Mouse (Mus musculus): ENCODE measurements around the gene Grb14. TPM values are rescaled to one million over a fixed set of nuclear protein-coding genes. Genes with fewer than 3 reads are reported as not detected.

Grb14 gene
- total and polyA plus RNA-seq, 3 experiments: not detected

DNA sequence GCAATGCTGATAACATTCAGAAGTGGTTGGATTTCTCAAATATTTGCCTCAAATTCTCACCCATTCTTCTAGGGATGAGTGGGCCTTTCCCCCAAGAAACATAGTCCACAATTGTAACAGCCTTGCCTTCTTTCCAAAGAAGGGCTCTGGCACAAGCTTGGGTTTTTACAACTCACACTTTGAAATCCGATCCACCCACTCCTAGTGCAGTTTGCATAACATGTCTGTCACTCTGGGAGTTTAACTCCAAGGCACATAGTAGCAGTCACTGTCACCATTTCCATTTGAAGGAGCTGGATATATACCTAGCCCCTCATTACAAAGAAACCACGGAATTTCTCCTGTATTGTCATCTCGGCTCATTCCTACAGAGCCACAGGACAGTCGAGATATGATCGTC lies 103.9 kb downstream of the Grb14 start:
- no peaks in the 10 kb centered on the region for H3K9me3 ChIP-seq (replicated peaks; ENCODE audit: insufficient read depth, low read length)
- H3K4me3 ChIP-seq (ENCODE audit: control insufficient read depth in 1 of 2, insufficient read depth in 1 of 2, low read depth in 2 of 2, low read length in 2 of 2): no peak overlapping the region
- no peak for TF ChIP-seq NELFE (IDR thresholded peaks at IDR 0.05; ENCODE audit: low read depth, low read length)
- no peak for TF ChIP-seq TCF12 (IDR thresholded peaks at IDR 0.05; ENCODE audit: low read depth, low read length)
- no peak for TF ChIP-seq RCOR1 (IDR thresholded peaks at IDR 0.05; ENCODE audit: low read depth, low read length)
- no peak for TF ChIP-seq CTCF (IDR thresholded peaks at IDR 0.05 in 2 of 3, conservative IDR thresholded peaks at IDR 0.05 in 1 of 3; ENCODE audit: control insufficient read depth in 1 of 3, insufficient read depth in 1 of 3, low read depth in 2 of 3, low read length in 3 of 3, poor library complexity in 1 of 3, severe bottlenecking in 1 of 3)
- TF ChIP-seq ZC3H11A (IDR thresholded peaks at IDR 0.05; ENCODE audit: low read depth, low read length): no peak
- no peak for TF ChIP-seq NRF1 (IDR thresholded peaks at IDR 0.05; ENCODE audit: insufficient read depth, low read depth, low read length, poor library complexity, severe bottlenecking)
- no peak for TF ChIP-seq E2F4 (IDR thresholded peaks at IDR 0.05; ENCODE audit: borderline replicate concordance, low read depth, low read length)
- no peaks in the 10 kb centered on the region for H3K27me3 ChIP-seq (ENCODE audit: control insufficient read depth in 1 of 2, insufficient read depth in 2 of 2, low read length in 2 of 2)
- H3K9ac ChIP-seq (ENCODE audit: control insufficient read depth, low read depth, low read length, poor library complexity, severe bottlenecking): no peak overlapping the region
- no peak for DNase-seq (ENCODE audit: low read depth, low spot score)
- H3K4me1 ChIP-seq (ENCODE audit: control insufficient read depth in 1 of 2, insufficient read depth in 2 of 2, low read length in 2 of 2): no peaks in the 10 kb centered on the region
- no peak overlapping the region for H3K27ac ChIP-seq (ENCODE audit: control insufficient read depth, low read depth, low read length)
- H3K79me2 ChIP-seq (ENCODE audit: control insufficient read depth, insufficient read depth, low read length, poor library complexity): no peaks in the 10 kb centered on the region
- H3K36me3 ChIP-seq (ENCODE audit: control insufficient read depth in 1 of 2, insufficient read depth in 2 of 2, low read length in 2 of 2): no peaks in the 10 kb centered on the region

DNA sequence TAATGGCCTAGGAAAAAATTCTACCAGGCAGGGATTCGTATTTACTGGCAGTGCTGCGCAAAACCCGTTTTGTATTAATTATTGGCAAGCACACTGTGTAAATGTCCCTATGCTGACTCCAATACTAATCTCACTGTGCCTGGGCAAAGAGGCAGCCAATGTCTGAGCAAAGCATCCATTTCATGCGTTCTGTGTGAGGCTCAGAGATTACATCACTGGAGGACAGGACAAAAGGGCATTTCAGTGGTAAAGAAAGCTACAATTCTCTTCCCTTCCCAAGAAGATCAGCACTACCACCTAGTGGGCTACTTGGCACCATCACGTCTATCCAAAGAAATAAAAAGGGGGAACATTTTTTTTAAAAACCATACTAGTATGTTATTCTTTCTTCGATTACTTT lies 109.3 kb downstream of the Grb14 start:
- Histone ChIP-seq H3K9ac (ENCODE audit: control insufficient read depth, low read depth, low read length, poor library complexity, severe bottlenecking) (no peak overlapping the region), H3K79me2 (ENCODE audit: control insufficient read depth, insufficient read depth, low read length, poor library complexity) (no peaks in the 10 kb centered on the region), H3K36me3 (ENCODE audit: control insufficient read depth in 1 of 2, insufficient read depth in 2 of 2, low read length in 2 of 2) (no peaks in the 10 kb centered on the region), H3K4me3 (ENCODE audit: control insufficient read depth in 1 of 2, insufficient read depth in 1 of 2, low read depth in 2 of 2, low read length in 2 of 2) (no peak overlapping the region), H3K27me3 (ENCODE audit: control insufficient read depth in 1 of 2, insufficient read depth in 2 of 2, low read length in 2 of 2) (no peaks in the 10 kb centered on the region), H3K9me3 (replicated peaks; ENCODE audit: insufficient read depth, low read length) (no peaks in the 10 kb centered on the region), H3K27ac (ENCODE audit: control insufficient read depth, low read depth, low read length) (no peak overlapping the region), H3K4me1 (ENCODE audit: control insufficient read depth in 1 of 2, insufficient read depth in 2 of 2, low read length in 2 of 2) (no peaks in the 10 kb centered on the region)
- TF ChIP-seq CTCF (IDR thresholded peaks at IDR 0.05 in 2 of 3, conservative IDR thresholded peaks at IDR 0.05 in 1 of 3; ENCODE audit: control insufficient read depth in 1 of 3, insufficient read depth in 1 of 3, low read depth in 2 of 3, low read length in 3 of 3, poor library complexity in 1 of 3, severe bottlenecking in 1 of 3) (no peak), MYB (IDR thresholded peaks at IDR 0.05; ENCODE audit: low read depth, low read length) (no peak), KAT2A (conservative IDR thresholded peaks at IDR 0.05; ENCODE audit: low read depth, low read length) (no peak), MXI1 (IDR thresholded peaks at IDR 0.05; ENCODE audit: low read depth, low read length) (no peak), USF2 (IDR thresholded peaks at IDR 0.05; ENCODE audit: borderline replicate concordance in 1 of 2, insufficient read depth in 1 of 2, low read depth in 1 of 2, low read length in 2 of 2) (no peak), CHD2 (IDR thresholded peaks at IDR 0.05; ENCODE audit: low read length) (no peak), ELF1 (IDR thresholded peaks at IDR 0.05; ENCODE audit: low read depth, low read length) (no peak), POLR2A (IDR thresholded peaks at IDR 0.05; ENCODE audit: control insufficient read depth in 1 of 2, insufficient read depth in 1 of 2, low read depth in 1 of 2, low read length in 2 of 2, poor library complexity in 1 of 2) (no peak), BHLHE40 (IDR thresholded peaks at IDR 0.05; ENCODE audit: borderline replicate concordance, low read depth, low read length) (no peak), ZC3H11A (IDR thresholded peaks at IDR 0.05; ENCODE audit: low read depth, low read length) (no peak), CHD1 (IDR thresholded peaks at IDR 0.05; ENCODE audit: low read depth, low read length) (no peak), SIN3A (IDR thresholded peaks at IDR 0.05; ENCODE audit: low read length) (no peak), E2F4 (IDR thresholded peaks at IDR 0.05; ENCODE audit: borderline replicate concordance, low read depth, low read length) (no peak), NELFE (IDR thresholded peaks at IDR 0.05; ENCODE audit: low read depth, low read length) (no peak), ZMIZ1 (IDR thresholded peaks at IDR 0.05; ENCODE audit: low read depth, low read length) (no peak), MAFK (IDR thresholded peaks at IDR 0.05; ENCODE audit: borderline replicate concordance, low read depth, low read length) (no peak), MYC (IDR thresholded peaks at IDR 0.05; ENCODE audit: low read depth, low read length) (no peak)
- no peak for DNase-seq (ENCODE audit: low read depth, low spot score)

Measured in MEL (cell line).